Mouse (Mus musculus) left cerebral cortex, postnatal 14 days (tissue): ENCODE measurements around the gene Ppa2. TPM values are rescaled to one million over a fixed set of nuclear protein-coding genes. Genes with fewer than 3 reads are reported as not detected.

Experiments
- DNase-seq, 2 experiments: peaks; one replicate each; pipeline ENCODE4 v3.0.0; 2021 to 2022; ENCODE audit warnings: low spot score in 2 of 2, mixed read lengths in 1 of 2
- intact Hi-C: fragments of 180-260 bp; cut with DNase I; formaldehyde crosslinking; loops from one replicate; pipeline ENCODE4 v1.15.1; 2025
- total RNA-seq, 2 experiments: library from RNA; stranded (reverse); gene quantifications; 2 replicates each; pipeline ENCODE4 v1.2.3; 2021

Gene Ppa2
- total RNA-seq, 2 experiments from 2014 or later: 45.8 to 50.8 TPM

DNA sequence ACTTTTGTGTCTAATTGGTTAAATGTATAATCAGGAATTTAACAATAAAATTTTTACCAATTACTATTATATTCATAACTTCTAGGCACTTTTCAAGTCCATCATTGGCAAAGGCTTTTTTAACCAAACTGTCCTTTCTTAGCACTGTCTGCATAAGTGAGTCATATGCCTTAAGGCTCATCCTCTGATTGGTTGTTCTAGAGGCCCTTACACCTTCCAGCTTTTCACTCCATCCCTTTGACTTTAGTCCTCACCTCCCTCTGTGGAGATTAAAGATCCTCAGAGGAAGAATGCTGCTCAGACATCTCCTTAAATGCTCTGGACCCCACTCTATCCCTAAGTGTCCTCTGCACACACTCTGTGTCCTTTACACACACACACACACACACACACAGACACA lies 68.3 kb downstream of the Ppa2 start:
- no peak for DNase-seq
- intact Hi-C loops: no loop called here

DNA sequence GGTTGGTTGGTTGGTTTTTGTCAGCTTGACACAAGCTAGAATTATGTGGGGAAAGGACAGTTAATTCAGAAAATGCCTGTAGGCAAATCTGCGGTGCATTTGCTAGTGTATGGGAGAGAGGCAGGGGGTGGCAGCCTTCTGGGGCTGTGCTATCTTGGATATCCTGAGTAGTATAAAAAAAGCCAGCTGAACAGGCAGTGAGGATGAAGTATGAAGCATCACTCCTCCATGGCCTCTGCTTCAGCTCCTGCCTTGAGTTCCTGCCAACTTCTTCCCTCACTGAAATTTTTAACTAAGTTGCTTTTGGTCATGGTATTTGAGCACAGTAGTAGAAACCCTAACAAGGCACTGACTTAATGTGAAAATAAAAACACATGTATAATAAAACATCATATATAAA lies 70.1 kb downstream of the Ppa2 start:
- peak in 1 of 2 experiments; percentile 8 for DNase-seq
- intact Hi-C loops: no loop called here

DNA sequence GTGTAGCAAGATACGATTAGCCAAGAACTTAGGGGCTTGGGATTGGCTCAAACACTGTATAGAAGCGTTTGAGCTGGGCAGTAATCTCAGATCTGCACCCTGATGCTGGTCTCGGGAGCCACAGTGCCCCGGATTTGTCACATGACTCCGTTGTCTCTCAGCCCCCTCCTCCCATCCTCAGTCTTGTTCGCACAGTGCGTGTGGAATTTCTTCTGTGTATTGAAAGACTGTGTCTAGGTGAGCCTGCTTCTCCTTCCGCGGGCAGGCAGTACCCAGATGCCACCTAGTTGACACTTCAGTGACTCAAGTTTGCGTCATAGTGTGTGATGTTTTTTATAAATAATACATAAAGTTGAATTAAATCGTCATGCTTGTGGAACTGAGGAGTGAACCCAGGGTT lies 71.6 kb downstream of the Ppa2 start:
- no peak for DNase-seq
- intact Hi-C loops: no loop called here

GRCm38 (mm10) chr3:133382147-133382546 lies 72.2 kb downstream of the Ppa2 start:
- DNase-seq: no peak
- intact Hi-C loops: no loop called here

DNA sequence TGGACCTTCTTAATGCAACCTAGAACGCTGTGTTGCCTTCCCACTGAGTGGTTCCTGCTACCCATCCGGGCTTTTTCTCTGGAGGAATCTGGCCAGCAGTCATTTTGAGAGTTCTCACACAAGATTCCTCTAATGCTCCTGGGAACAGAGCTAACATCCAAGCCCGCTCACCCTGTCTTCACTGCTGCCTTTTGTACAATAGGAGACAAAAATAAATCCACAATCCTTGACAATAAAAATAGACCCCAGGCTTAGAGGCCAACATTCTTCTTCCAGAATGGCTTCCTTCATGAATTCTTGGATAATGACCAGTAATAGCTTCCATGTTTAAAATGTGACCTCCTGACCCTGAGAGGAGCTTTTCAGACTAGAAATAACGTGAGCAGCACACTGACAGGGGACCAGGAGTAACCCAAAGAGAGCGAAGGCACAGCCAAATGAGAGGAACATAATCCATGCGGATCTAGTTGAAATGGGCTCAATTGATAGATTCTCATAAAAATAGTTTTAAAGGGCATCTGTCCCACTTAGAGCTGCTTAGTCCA lies 74.3 kb downstream of the Ppa2 start:
- no peak for DNase-seq

GRCm38 (mm10) chr3:133387283-133387682 lies 77.4 kb downstream of the Ppa2 start:
- intact Hi-C loops: no loop called here

More for the DNA sequence above, 74.3 kb downstream of the Ppa2 start:
- intact Hi-C loops: no loop called here

GRCm38 (mm10) chr3:133389803-133390387 lies 80.0 kb downstream of the Ppa2 start:
- DNase-seq: no peak
- intact Hi-C loops: no loop called here

More at GRCm38 (mm10) chr3:133387283-133387682, 77.4 kb downstream of the Ppa2 start:
- no peak for DNase-seq

- DNase-seq: no peak
Observed at GRCm38 (mm10) chr3:133394531-133394930, 84.6 kb downstream of the Ppa2 start.

GRCm38 (mm10) chr3:133403849-133404248 lies 93.9 kb downstream of the Ppa2 start:
- intact Hi-C loops: no loop called here
- DNase-seq: no peak

More at GRCm38 (mm10) chr3:133394531-133394930, 84.6 kb downstream of the Ppa2 start:
- intact Hi-C loops: no loop called here

DNA sequence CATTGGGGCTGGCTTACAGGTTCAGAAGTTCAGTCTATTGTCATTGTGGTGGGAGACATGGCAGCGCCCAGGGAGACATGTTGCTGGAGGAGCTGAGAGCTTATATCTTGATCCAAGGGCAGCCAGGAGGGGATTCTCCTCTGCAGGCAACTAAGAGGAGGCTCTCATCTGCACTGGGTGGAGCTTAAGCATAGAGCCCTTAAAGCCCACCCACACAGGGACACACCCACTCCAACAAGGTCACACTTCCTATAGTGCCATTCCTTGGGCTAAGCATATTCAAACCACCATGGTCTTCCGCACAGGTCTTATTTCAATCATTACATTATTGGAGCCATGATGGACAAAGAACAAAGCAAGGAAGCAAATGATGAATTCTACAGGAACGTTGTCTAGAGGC lies 95.7 kb downstream of the Ppa2 start:
- no peak for DNase-seq
- intact Hi-C loops: no loop called here

DNA sequence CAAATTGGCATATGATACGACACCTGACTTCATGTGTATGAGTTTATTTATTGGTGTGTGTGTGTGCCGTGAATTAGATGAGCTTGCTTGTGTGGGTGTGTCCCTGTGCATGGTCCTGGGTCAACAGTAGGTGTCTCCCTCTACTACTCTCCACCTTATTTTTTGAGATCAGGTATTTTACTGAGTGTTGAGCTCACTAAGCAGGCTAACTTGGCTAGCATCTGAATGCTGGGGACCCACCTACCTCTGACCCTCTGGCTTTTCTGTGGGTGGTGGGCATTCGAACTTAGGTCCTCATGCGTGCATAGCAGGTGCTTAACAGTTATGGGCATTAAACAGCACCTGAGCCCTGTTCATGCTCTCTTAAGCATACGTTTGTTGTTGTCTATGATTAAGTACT lies 96.3 kb downstream of the Ppa2 start:
- intact Hi-C loops: no loop called here

DNA sequence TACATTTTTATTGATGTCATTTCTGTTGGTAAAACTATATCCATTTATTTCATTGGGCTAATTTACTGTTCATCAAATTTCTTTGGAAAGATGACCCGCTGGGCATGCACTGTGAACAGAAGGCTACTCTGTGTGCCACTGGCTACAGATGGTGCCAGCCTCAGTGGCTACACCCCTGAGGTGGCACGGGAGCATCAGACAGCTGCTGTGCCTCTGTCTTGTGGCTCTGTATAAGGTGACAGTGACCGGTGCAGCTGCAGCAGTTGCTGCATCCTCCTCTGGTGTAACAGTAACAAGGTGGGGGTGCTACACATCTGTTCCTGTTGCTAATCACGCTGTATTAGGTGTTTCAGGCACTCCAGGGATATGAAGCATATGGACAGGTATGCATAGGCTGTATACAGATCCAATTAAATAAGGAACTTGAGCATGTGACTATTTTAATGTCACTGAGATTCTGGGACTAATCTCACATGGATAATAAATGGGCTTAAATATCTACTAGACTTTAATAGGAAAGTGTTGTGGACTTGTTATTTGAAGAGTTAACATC lies 101.3 kb downstream of the Ppa2 start:
- no peak for DNase-seq
- intact Hi-C loops: no loop called here

More for the DNA sequence above, 96.3 kb downstream of the Ppa2 start:
- DNase-seq: no peak

DNA sequence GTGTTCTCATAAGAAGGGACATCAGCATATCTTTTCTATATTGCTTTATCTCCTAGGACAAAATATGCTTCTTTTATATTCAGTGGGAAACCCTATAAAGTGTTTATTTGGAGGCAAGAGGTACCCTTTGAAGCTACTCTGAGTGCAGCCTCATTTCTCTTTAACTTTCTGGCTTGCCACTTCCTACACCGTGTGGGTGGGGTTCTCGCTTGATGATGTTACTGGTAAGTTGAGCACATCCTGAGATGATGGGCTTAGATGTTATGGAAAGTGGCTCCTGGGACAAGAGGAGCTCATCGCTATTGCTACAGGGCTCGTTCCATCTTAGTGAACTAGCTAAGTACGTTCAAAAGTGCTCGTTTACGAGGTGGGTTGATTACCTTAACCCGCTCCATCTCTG lies 101.9 kb downstream of the Ppa2 start:
- DNase-seq: no peak

GRCm38 (mm10) chr3:133414747-133415146 lies 104.8 kb downstream of the Ppa2 start:
- no peak for DNase-seq
- intact Hi-C loops: no loop called here

More for the DNA sequence above, 101.9 kb downstream of the Ppa2 start:
- intact Hi-C loops: no loop called here

DNA sequence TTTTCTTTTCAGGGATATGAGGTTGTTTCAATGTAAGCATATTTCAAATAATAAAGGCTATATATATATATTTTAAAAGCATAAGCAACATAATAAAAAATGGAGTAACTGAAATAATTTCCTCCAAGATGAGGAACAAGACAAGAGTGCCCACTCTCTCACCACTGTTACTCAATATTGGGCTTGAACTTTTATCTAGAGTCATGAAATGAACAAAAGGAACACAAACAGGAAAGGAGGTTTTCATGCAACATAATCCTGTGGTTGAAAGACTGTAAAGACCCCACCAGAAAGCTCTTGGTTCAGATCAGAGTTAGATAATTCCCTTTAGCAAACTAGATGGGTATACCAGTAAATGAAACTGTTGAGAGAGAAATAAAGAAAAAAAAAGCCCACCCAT lies 113.2 kb downstream of the Ppa2 start:
- intact Hi-C loops: no loop called here
- DNase-seq: no peak

Other genes with a start within 250 kb of the Ppa2 start
- 10 to 100 TPM; 11.5 to 13.6 TPM for gene Ints12, start 218.3 kb upstream of the Ppa2 start, total RNA-seq
- 1 to 10 TPM; 6.3 to 7.6 TPM for gene Gstcd, start 218.1 kb upstream of the Ppa2 start, total RNA-seq
- gene Arhgef38, start 75.2 kb upstream of the Ppa2 start, total RNA-seq: under 1 TPM in 1 of 2 experiments, not detected in 1; 0.20 TPM
- gene Tet2, start 235.0 kb downstream of the Ppa2 start, total RNA-seq: 10 to 100 TPM; 46.1 to 48.1 TPM